Mouse (Mus musculus) midbrain, embryonic 13.5 days (tissue): Measurements from ENCODE around the gene Ssrp1. TPM values are rescaled to one million over a fixed set of nuclear protein-coding genes. Genes with fewer than 3 reads are reported as not detected.
A peak's percentile ranks its signal among the peaks of the same experiment; 100 is the strongest.

Source experiments
- ATAC-seq: fragments of 200-750 bp; cut with Nextera tagmentation; 2 replicates; pipeline ENCODE4 v1.8.0; 2017; ENCODE audit warnings: mild to moderate bottlenecking, moderate TSS enrichment, moderate library complexity
- H3K27ac ChIP-seq: fragments of 300-500 bp; sonication (generic); 2 replicates; pipeline ENCODE4 v1.5.1; 2015; ENCODE audit warnings: inconsistent platforms, mild to moderate bottlenecking, moderate library complexity
- H3K27me3 ChIP-seq: fragments of 300-500 bp; sonication (generic); 2 replicates; pipeline ENCODE4 v1.6.1; 2015; ENCODE audit warnings: mild to moderate bottlenecking, inconsistent platforms
- H3K36me3 ChIP-seq: fragments of 300-500 bp; sonication (generic); 2 replicates; pipeline ENCODE4 v1.6.1; 2015; ENCODE audit warnings: mild to moderate bottlenecking, inconsistent platforms
- H3K4me1 ChIP-seq: fragments of 300-500 bp; sonication (generic); replicated peaks from 2 replicates; pipeline ENCODE4 v1.6.1; 2015; ENCODE audit warnings: inconsistent platforms
- H3K4me2 ChIP-seq: fragments of 300-500 bp; sonication (generic); replicated peaks from 2 replicates; pipeline ENCODE4 v1.6.1; 2015; ENCODE audit warnings: moderate library complexity, mild to moderate bottlenecking, inconsistent platforms
- H3K4me3 ChIP-seq: fragments of 300-500 bp; sonication (generic); replicated peaks from 2 replicates; pipeline ENCODE4 v1.5.1; 2015; ENCODE audit warnings: mild to moderate bottlenecking, inconsistent platforms
- H3K9ac ChIP-seq: fragments of 300-500 bp; sonication (generic); replicated peaks from 2 replicates; pipeline ENCODE4 v1.6.1; 2015; ENCODE audit warnings: mild to moderate bottlenecking, inconsistent platforms
- H3K9me3 ChIP-seq: fragments of 300-500 bp; sonication (generic); 2 replicates; pipeline ENCODE4 v1.6.1; 2016; ENCODE audit warnings: mild to moderate bottlenecking, inconsistent platforms
- WGBS: fragments of 180-500 bp; shearing (Covaris S2); methylation state at CpG from one replicate; pipeline ENCODE4 v1.1.7; 2015; 5-methylcytosine and 5-hydroxymethylcytosine counted together
- polyA plus RNA-seq: library from polyadenylated mRNA; unstranded; fragments of >200 nt; fragmentation: Nextera tagmentation; extraction: Ambion mirVana; gene quantifications from 2 replicates; pipeline ENCODE4 v1.2.1, GENCODE M21; 2015

Ssrp1 gene
- polyA plus RNA-seq, 1 experiment from 2014 or later = 221 TPM

GRCm38 (mm10) chr2:85047081-85047480, 10.0 kb downstream of the Ssrp1 start:
- H3K9ac ChIP-seq = peak overlapping the region; percentile 80
- H3K4me1 ChIP-seq = peaks cover 38% of the 10 kb centered on the region
- 0 out of 2 replicates have a peak overlapping the region, but pooled peaks have one; percentile 91 for H3K27ac ChIP-seq
- no peak for ATAC-seq
- H3K4me3 ChIP-seq = peak overlapping the region; percentile 72
- peaks cover 54% of the 10 kb centered on the region for H3K36me3 ChIP-seq
- WGBS = 54% methylated on average over 10 of the region's 10 CpGs
- no peaks in the 10 kb centered on the region for H3K27me3 ChIP-seq
- H3K4me2 ChIP-seq = peak overlapping the region; percentile 72
- no peaks in the 10 kb centered on the region for H3K9me3 ChIP-seq

- under 1% methylated on average over 42 of the region's 42 CpGs for WGBS
- peaks cover 54% of the 10 kb centered on the region for H3K36me3 ChIP-seq
Observed at GRCm38 (mm10) chr2:85047596-85048167, 10.6 kb downstream of the Ssrp1 start, which contains the start of gene Tnks1bp1. Tnks1bp1 (plus strand) TSS chr2:85048022.

GRCm38 (mm10) chr2:85048168-85048751, 11.2 kb downstream of the Ssrp1 start:
- Histone ChIP-seq H3K9ac (peak overlapping the region; percentile 80), H3K4me1 (peaks cover 38% of the 10 kb centered on the region), H3K9me3 (no peaks in the 10 kb centered on the region), H3K4me3 (peak overlapping the region; percentile 72), H3K4me2 (peak overlapping the region; percentile 72), H3K27me3 (no peaks in the 10 kb centered on the region), H3K36me3 (peaks cover 54% of the 10 kb centered on the region), H3K27ac (peak overlapping the region; percentile 91)
- WGBS = under 1% methylated on average over 31 of the region's 44 CpGs
- ATAC-seq = peak; percentile 76

More at GRCm38 (mm10) chr2:85047596-85048167, 10.6 kb downstream of the Ssrp1 start, which contains the start of gene Tnks1bp1:
- H3K9me3 ChIP-seq = no peaks in the 10 kb centered on the region
- H3K27ac ChIP-seq = peak within 1 kb of the TSS; percentile 91
- no peaks in the 10 kb centered on the region for H3K27me3 ChIP-seq
- peak; percentile 88 for ATAC-seq
- peak within 1 kb of the TSS; percentile 72 for H3K4me2 ChIP-seq
- H3K9ac ChIP-seq = peak within 1 kb of the TSS; percentile 80
- peak within 1 kb of the TSS; percentile 72 for H3K4me3 ChIP-seq
- H3K4me1 ChIP-seq = peaks cover 38% of the 10 kb centered on the region

DNA sequence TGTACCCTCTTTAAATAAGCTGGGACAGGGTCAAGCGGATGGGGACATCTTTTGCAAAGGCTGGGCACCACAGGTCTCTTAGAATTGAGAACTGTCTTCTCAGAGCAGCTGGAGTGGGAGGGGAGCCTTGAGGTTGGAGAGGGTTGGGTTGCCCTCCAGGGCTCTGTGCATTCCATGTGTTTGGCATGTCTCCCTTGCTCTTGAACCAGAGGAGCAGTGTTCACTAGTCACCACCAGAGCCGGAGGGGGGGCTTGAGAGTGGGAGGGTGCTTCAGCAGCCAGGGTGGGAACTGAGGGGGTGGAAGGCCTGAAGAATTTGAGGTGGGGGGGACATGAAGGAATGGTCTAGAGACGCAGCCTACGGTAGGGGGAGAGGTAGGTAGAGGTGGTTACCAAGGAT, 12.2 kb downstream of the Ssrp1 start:
- WGBS = 72% methylated on average over 4 of the region's 4 CpGs
- no peak for ATAC-seq
- Histone ChIP-seq H3K4me1 (peaks cover 38% of the 10 kb centered on the region), H3K9ac (0 out of 2 replicates have a peak overlapping the region, but pooled peaks have one; percentile 80), H3K9me3 (no peaks in the 10 kb centered on the region), H3K36me3 (peaks cover 54% of the 10 kb centered on the region), H3K27me3 (no peaks in the 10 kb centered on the region), H3K4me2 (peak overlapping the region; percentile 72), H3K4me3 (peak overlapping the region; percentile 72), H3K27ac (peak overlapping the region; percentile 91)

DNA sequence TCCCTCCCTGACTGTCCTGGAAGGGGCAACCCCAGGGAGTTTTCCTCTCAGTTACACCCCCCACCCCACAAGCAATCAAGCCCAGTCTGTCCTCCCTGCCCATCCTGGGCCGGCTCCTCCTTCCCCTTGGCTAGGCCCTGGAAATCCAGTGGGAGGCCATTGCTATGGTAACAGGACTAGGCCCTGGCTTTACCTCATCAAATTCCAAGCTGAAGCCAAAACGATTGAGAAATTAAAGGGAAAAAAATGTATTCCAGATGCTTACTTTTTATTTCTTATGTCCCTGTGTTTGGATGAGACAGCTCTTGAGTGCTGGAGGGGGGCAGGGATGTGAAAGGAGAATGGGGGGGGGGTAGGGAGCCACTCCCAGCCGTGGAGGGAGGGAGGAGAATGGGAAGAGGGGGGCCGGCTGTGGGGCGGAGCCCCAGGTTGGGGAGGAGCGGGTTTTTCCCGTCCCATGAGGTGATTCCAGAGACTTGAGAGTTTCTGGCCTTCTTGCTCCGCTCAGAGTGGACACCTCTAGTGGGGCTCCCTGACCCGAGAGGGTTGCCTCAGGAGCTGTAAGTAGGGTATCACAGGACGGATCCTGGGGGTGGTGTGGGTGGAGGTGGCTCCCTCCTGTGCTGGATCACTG, 13.1 kb downstream of the Ssrp1 start:
- H3K4me3 ChIP-seq = peak overlapping the region; percentile 72
- 6% methylated on average over 10 of the region's 10 CpGs for WGBS
- H3K9me3 ChIP-seq = no peaks in the 10 kb centered on the region
- H3K27ac ChIP-seq = peak overlapping the region; percentile 64
- H3K36me3 ChIP-seq = peaks cover 55% of the 10 kb centered on the region
- H3K9ac ChIP-seq = peak overlapping the region; percentile 56
- peaks cover 38% of the 10 kb centered on the region for H3K4me1 ChIP-seq
- no peaks in the 10 kb centered on the region for H3K27me3 ChIP-seq
- ATAC-seq = peak; percentile 28
- peak overlapping the region; percentile 72 for H3K4me2 ChIP-seq

GRCm38 (mm10) chr2:85050746-85051145, 13.7 kb downstream of the Ssrp1 start:
- Histone ChIP-seq H3K4me1 (peaks cover 38% of the 10 kb centered on the region), H3K4me3 (peak overlapping the region; percentile 72), H3K9me3 (no peaks in the 10 kb centered on the region), H3K27me3 (no peaks in the 10 kb centered on the region), H3K27ac (peak overlapping the region; percentile 64), H3K4me2 (peak overlapping the region; percentile 72), H3K9ac (peak overlapping the region; percentile 56), H3K36me3 (peaks cover 55% of the 10 kb centered on the region)
- WGBS = 63% methylated on average over 9 of the region's 9 CpGs
- no peak for ATAC-seq

- peaks cover 27% of the 10 kb centered on the region for H3K4me1 ChIP-seq
- no peak overlapping the region for H3K4me2 ChIP-seq
- WGBS = 93% methylated on average over 5 of the region's 5 CpGs
- no peak overlapping the region for H3K4me3 ChIP-seq
- no peaks in the 10 kb centered on the region for H3K27me3 ChIP-seq
- H3K27ac ChIP-seq = no peak overlapping the region
- H3K9ac ChIP-seq = no peak overlapping the region
- H3K36me3 ChIP-seq = peaks cover 67% of the 10 kb centered on the region
- H3K9me3 ChIP-seq = no peaks in the 10 kb centered on the region
- no peak for ATAC-seq
Observed at GRCm38 (mm10) chr2:85053192-85053816, 16.3 kb downstream of the Ssrp1 start.

DNA sequence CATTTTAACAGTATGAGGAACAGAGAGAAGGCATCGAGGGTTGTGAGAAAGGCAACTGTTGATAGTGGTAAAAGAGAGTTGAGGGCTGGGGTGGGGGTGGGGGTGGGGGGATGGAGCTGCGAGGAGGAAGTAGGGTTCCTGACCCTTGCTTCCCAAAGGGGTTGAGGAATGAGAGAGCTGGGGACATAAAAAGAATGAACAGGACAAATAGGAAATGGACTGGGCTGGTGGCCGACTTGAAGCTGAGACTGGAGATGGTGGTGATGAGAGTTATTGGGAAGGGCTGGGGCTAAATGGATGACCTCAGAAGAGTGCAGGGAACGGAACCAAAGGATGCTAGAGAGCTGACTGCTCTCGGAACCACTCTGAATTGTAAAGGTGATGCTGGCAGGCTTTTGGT, 19.7 kb downstream of the Ssrp1 start:
- H3K27ac ChIP-seq = no peak overlapping the region
- ATAC-seq = no peak
- 81% methylated on average over 5 of the region's 5 CpGs for WGBS
- no peaks in the 10 kb centered on the region for H3K9me3 ChIP-seq
- no peaks in the 10 kb centered on the region for H3K27me3 ChIP-seq
- no peak overlapping the region for H3K9ac ChIP-seq
- H3K4me3 ChIP-seq = no peak overlapping the region
- H3K4me2 ChIP-seq = no peak overlapping the region
- peaks cover 8% of the 10 kb centered on the region for H3K4me1 ChIP-seq
- peaks cover 100% of the 10 kb centered on the region for H3K36me3 ChIP-seq

DNA sequence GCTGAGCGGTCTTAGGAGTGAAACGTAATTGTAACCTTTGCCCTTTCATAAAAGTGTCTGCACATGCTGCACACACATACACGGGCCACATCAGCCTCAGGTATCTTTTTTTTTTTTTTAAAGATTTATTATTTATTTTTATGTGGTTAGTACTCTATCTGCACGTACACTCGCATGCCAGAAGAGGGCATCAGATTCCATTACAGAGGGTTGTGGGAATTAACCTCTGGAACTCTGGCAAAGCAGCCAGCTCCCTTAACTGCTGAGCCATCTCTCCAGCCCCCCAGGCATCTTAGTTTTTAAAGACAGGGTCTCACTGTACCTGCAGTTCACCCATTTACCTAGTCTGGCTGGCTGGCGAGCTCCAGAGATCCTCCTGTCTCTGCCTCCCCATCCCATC, 22.6 kb downstream of the Ssrp1 start:
- WGBS = 97% methylated on average over 6 of the region's 6 CpGs
- no peaks in the 10 kb centered on the region for H3K27me3 ChIP-seq
- no peak overlapping the region for H3K4me3 ChIP-seq
- peak; percentile 1; the same call in 1 of the 2 replicates for ATAC-seq
- no peak overlapping the region for H3K4me2 ChIP-seq
- peaks cover 99% of the 10 kb centered on the region for H3K36me3 ChIP-seq
- H3K9me3 ChIP-seq = no peaks in the 10 kb centered on the region
- H3K4me1 ChIP-seq = peaks cover 8% of the 10 kb centered on the region
- H3K27ac ChIP-seq = no peak overlapping the region
- H3K9ac ChIP-seq = no peak overlapping the region

GRCm38 (mm10) chr2:85060591-85061060, 23.6 kb downstream of the Ssrp1 start:
- 0 out of 2 replicates have a peak overlapping the region, but pooled peaks have one; percentile 37 for H3K9ac ChIP-seq
- H3K9me3 ChIP-seq = no peaks in the 10 kb centered on the region
- peaks cover 8% of the 10 kb centered on the region for H3K4me1 ChIP-seq
- ATAC-seq = peak; percentile 62
- no peak overlapping the region for H3K4me3 ChIP-seq
- 38% methylated on average over 10 of the region's 11 CpGs for WGBS
- no peak overlapping the region for H3K27ac ChIP-seq
- peaks cover 91% of the 10 kb centered on the region for H3K36me3 ChIP-seq
- H3K4me2 ChIP-seq = 0 out of 2 replicates have a peak overlapping the region, but pooled peaks have one; percentile 19
- H3K27me3 ChIP-seq = no peaks in the 10 kb centered on the region

GRCm38 (mm10) chr2:85061107-85061541, 24.1 kb downstream of the Ssrp1 start:
- 0 out of 2 replicates have a peak overlapping the region, but pooled peaks have one; percentile 37 for H3K9ac ChIP-seq
- WGBS = 42% methylated on average over 10 of the region's 10 CpGs
- 0 out of 2 replicates have a peak overlapping the region, but pooled peaks have one; percentile 19 for H3K4me2 ChIP-seq

More at GRCm38 (mm10) chr2:85061107-85061541, 24.1 kb downstream of the Ssrp1 start:
- no peak overlapping the region for H3K4me3 ChIP-seq
- H3K9me3 ChIP-seq = no peaks in the 10 kb centered on the region
- H3K27ac ChIP-seq = no peak overlapping the region
- H3K36me3 ChIP-seq = peaks cover 91% of the 10 kb centered on the region
- peaks cover 8% of the 10 kb centered on the region for H3K4me1 ChIP-seq
- H3K27me3 ChIP-seq = no peaks in the 10 kb centered on the region
- ATAC-seq = no peak; the same call in 1 of the 2 replicates
